Mouse (Mus musculus) kidney, postnatal 4 days (tissue): Measurements from ENCODE around the gene Oas2.
A peak's percentile ranks its signal among the peaks of the same experiment; 100 is the strongest.
"Not testable (repeated sequence)": the region's sequence is repeated elsewhere in the genome, so short reads cannot be mapped to it uniquely, and the experiment has no call there.

Experiments
- DNase-seq, 2 experiments: peaks; one replicate each; pipeline ENCODE4 v3.0.0; 2021; ENCODE audit warnings: mixed read lengths in 2 of 2

Gene Oas2

DNA sequence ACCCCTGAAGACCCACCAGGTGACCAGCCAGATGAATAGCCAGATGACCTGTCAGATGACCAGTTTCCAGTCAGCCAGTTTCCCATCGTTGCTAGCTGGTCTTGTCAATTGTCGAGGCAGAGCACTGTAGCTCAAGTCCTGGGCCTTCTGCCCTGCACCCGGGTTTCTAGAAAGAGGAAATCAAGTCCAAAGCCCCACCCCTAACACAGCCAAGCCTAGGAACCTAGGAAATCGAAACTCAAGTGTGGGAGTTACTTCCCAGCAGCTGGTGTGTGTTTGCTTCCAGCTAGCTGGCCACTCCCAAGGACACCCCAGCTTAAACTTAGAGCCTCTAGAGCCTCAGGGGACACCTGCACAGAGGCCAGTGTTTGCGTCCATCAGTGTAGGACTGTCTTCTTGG lies at the start of gene Oas2:
Gene Oas2, minus strand, starts transcription at position 166 of the 400 bp plus-strand sequence.
- DNase-seq = no peak

GRCm38 (mm10) chr5:120798943-120799342 lies 49.3 kb upstream of the Oas2 start:
- DNase-seq = not testable (repeated sequence)

- DNase-seq = not testable (repeated sequence)
These were observed 48.5 kb upstream of the Oas2 start for GRCm38 (mm10) chr5:120798147-120798546.

DNA sequence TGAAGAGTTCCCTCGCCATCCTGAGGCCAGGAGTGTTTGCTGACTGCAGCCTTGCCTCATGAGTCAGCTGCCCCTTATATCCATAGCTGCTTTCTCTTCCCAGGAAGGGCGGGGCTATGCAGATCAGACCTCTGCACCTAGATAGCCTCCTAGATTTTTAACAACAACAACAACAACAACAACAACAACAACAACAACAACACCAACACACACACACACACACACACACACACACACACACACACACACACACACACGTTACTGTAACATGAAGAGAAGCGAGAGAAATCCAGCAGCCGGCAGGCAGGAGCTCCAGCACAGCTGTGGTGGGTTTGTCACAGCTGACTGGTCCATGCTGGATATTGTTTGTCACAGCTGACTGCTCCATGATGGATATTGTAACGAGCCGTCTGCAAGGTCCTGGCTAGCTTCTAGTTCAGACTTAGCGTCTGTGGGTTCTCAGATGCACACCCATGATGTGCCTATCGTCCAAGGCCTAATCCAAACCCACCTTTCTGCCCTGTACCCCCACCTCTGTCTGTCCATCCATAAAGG lies 45.9 kb upstream of the Oas2 start, which contains the start of gene Oas1e:
Gene Oas1e, minus strand, starts transcription at position 51 of the 555 bp plus-strand sequence.
- peak in 1 of 2 experiments; percentile 16 for DNase-seq

DNA sequence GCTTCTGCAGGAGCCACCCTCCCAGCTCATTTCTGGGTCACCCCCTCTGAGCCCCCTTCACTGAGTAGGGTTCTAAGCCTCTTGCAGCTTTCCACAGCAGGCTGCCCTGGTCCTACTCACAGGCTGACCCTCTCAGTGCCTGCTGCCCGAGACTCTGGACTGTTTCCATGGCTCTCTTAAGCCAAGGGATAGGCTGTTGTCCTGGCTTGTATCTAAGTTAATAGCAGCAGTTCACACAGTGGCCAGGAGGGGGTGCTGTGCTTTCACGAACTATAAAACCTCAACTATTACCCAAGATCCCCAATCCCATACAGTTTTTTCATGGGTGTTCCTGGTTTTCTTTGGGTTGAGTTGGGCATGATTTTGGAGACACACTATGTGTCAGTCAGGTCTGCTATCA lies 43.4 kb upstream of the Oas2 start:
- DNase-seq = peak; percentile 67 to 69

DNA sequence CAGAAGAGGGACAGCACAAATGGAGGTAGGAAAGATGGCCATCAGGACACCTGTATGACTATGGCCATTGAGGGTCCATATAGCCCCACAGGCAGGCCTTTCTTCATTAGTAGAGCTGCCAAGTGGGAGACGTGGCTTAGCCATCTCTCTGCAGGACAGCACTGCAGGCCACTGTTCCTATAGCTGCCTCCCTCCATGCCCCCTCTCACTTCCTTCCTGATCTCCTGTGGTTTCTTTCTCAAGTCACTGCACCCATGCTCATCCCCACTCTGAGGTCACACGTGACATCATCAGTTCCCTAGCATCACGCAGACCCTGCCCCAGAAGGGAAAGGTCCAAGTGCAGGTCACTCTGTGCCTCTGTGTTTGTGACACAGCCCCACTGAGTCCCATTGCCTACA lies 37.4 kb upstream of the Oas2 start:
- no peak for DNase-seq

DNA sequence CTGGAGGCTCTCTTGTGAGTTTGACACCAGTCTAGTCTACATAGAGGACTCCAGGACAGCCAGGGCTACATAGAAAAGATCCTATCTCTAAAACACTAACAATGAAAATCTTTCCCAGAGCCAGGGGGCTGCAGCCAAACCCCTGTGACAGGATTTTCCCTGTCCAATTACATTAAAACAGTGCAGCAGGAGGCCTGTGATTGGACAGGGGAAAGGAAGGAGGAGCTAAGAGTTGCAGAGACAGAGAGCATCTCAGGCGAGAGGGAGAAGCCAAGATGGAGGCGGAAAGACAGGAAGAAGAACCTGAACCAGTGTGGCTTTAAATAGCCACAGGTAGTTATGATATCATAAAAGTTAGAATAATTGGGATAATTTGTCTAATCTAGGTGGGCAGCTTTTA lies 32.8 kb upstream of the Oas2 start:
- DNase-seq = no peak

DNA sequence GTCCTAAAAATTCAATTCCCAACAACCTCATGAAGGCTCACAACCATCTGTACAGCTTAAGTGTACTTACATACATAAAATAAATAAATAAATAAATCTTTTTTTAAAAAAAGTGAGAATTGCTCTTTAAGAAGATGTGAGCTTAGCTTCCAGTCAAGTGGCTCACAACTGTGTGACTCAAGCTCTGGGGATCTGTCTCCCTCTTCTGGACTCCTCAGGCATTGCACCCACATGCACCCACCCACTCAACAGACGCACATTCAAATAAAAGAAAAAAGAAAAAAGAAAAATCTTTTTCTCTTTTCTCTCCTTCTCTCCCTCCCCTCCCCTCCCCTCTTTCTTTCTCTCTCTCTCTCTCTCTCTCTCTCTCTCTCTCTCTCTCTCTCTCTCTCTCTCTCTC lies 32.0 kb upstream of the Oas2 start:
- DNase-seq = no peak

GRCm38 (mm10) chr5:120779922-120780321 lies 30.3 kb upstream of the Oas2 start:
- DNase-seq = no peak

GRCm38 (mm10) chr5:120778941-120779340 lies 29.3 kb upstream of the Oas2 start:
- no peak for DNase-seq

GRCm38 (mm10) chr5:120777478-120777877 lies 27.8 kb upstream of the Oas2 start, which contains the start of gene Oas3:
Oas3 (minus strand) TSS chr5:120777661.
- DNase-seq = no peak

- no peak for DNase-seq
These were observed 27.1 kb upstream of the Oas2 start for GRCm38 (mm10) chr5:120776801-120777200.

- DNase-seq = no peak
These were observed 25.8 kb upstream of the Oas2 start for GRCm38 (mm10) chr5:120775287-120775985.

DNA sequence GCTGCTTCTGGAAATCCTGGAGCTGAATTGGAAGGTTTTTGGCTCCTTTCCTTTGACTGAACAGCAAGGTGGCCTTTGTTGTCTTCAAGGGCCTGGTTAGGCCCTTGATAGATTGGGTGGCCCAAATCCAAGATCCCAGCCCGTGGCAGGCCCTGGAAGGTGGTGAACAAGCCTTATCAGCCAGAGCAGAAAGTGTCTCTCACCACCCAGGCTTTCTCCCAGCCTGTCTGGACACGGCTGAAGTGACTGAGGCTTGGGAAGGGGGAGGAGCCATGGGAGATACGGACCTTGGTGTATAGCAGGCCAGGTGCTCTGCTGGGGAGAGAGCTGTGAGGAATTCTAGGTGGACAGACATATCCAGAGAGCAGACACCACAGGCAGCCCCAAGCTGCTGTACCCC lies 19.7 kb upstream of the Oas2 start:
- DNase-seq = no peak

- DNase-seq = no peak
These were observed 15.4 kb upstream of the Oas2 start for GRCm38 (mm10) chr5:120765010-120765409.

- DNase-seq = peak; percentile 33 to 45
These were observed 12.2 kb upstream of the Oas2 start for GRCm38 (mm10) chr5:120761901-120762300.

GRCm38 (mm10) chr5:120754215-120754614 lies 4.6 kb upstream of the Oas2 start:
- DNase-seq = no peak

DNA sequence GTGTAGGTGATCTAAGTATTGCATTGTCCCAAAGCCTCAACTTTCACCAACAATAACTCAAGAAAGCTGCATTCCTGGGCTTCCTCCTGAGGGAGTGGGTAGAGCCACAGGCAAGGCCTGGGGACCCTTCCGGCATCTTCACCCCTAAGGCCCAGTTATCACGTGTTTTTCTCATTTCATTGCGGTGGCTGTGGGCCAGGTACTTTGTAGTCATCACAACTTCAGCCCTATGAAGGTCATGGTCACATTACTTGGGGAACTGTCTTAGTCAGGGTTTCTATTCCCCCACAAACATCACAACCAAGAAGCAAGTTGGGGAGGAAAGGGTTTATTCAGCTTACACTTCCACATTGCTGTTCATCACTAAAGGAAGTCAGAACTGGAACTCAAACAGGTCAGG lies 3.1 kb upstream of the Oas2 start:
- no peak for DNase-seq

- DNase-seq = no peak
These were observed 1.6 kb upstream of the Oas2 start for GRCm38 (mm10) chr5:120751206-120751605.

- peak; percentile 30 to 50 for DNase-seq
These were observed 3.2 kb downstream of the Oas2 start for GRCm38 (mm10) chr5:120746451-120746850.

DNA sequence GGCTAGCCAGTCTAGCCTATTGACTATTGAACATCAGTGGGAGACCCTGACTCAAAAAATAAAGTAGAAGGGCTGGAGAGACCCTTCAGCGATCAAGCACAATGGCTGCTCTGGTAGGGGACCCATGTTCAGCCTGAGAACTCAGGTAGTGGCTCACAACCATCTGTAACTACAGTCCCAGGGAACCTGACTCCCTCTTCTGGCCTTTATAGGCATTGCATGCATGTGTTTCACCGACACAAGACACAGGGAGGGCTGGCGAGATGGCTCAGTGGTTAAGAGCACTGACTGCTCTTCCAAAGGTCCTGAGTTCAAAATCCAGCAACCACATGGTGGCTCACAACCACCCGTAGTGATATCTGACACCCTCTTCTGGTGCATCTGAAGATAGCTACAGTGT lies 7.5 kb downstream of the Oas2 start:
- DNase-seq = peak; percentile 39 to 50

DNA sequence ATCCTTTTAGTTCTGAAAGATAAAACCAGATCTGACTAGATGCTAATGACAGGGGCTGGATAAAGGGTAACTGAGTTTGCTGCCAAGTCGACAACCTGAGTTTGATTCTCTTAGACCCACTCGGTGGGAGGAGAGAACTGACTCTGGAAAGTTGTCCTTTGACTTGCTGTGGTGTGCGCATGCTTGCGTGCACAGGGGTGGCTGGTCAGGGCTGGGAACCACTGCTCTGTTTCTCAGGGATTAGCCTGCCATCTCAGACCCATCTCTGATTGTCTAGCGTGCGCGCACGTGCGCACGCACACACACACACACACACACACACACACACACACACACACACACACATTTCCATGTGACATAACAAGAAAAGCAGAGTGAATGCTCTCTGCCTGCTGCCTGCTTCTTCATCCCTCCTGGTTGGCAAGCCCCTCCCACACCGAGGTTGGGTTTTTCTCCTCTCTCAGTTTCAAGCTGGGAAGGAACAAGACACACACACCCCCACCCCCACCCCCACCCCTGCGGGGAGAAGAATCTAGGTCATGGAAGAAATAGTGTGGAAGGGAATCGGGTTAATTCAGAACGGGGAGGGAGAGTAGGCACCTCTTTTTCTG lies 15.2 kb downstream of the Oas2 start:
- no peak for DNase-seq

DNA sequence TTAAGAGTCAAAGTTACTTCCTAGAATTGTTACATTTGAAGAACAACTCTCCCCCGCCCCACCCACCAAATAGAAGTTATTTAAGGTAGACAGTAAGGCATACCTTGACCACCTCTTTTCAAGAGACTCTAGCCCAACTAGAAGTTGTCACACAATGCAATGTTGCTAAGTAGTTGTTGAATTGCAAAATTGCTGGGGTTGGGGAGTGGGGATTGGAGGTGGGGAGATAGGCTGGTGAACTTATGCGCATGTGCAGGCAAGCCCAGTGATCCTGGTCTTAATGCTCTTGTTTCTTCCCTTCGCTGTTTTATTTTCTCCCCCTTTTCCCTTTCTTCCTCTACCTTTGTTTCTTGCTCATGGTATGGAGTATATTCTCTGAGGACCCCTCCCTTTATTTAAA lies 16.0 kb downstream of the Oas2 start:
- no peak for DNase-seq

GRCm38 (mm10) chr5:120732740-120733139 lies 16.9 kb downstream of the Oas2 start:
- DNase-seq = no peak
